Mouse (Mus musculus) liver, adult 2 months (tissue): Measurements from ENCODE around the gene Ahcy. TPM values are rescaled to one million over a fixed set of nuclear protein-coding genes. Genes with fewer than 3 reads are reported as not detected.

Source experiments
- DNase-seq: peaks from one replicate; pipeline ENCODE4 v3.0.0-alpha.2; 2011; ENCODE audit warnings: low read depth, low spot score; ENCODE audit errors: extremely low read depth
- H3K27ac ChIP-seq: fragments of 200-500 bp; replicated peaks from 2 replicates; pipeline ENCODE4 v1.5.1; 2012; ENCODE audit warnings: low read depth, mild to moderate bottlenecking, control low read depth, inconsistent platforms, low read length; ENCODE audit not compliant: insufficient read depth
- H3K27me3 ChIP-seq: fragments of 200-500 bp; 2 replicates; pipeline ENCODE4 v1.6.1; 2012; ENCODE audit warnings: mild to moderate bottlenecking, moderate library complexity, low read length, inconsistent platforms; ENCODE audit not compliant: control insufficient read depth, insufficient read depth
- H3K36me3 ChIP-seq: fragments of 200-500 bp; 2 replicates; pipeline ENCODE4 v1.6.1; 2012; ENCODE audit warnings: low read length, inconsistent platforms; ENCODE audit not compliant: control insufficient read depth, insufficient read depth
- H3K4me1 ChIP-seq: fragments of 200-500 bp; 2 replicates; pipeline ENCODE4 v1.6.1; 2011; ENCODE audit warnings: low read length; ENCODE audit not compliant: control insufficient read depth, insufficient read depth
- H3K4me3 ChIP-seq: fragments of 200-500 bp; 2 replicates; pipeline ENCODE4 v1.5.1; 2011; ENCODE audit warnings: low read depth, mild to moderate bottlenecking, control low read depth, low read length, moderate library complexity; ENCODE audit not compliant: insufficient read depth
- H3K79me2 ChIP-seq: fragments of 200-500 bp; 2 replicates; pipeline ENCODE4 v1.6.1; 2012; ENCODE audit warnings: inconsistent platforms, mild to moderate bottlenecking, low read length, moderate library complexity; ENCODE audit not compliant: control insufficient read depth, insufficient read depth
- H3K9ac ChIP-seq: fragments of 200-500 bp; 2 replicates; pipeline ENCODE4 v1.6.1; 2012; ENCODE audit warnings: low read depth, mild to moderate bottlenecking, control low read depth, inconsistent platforms, low read length
- CTCF ChIP-seq: fragments of 200-500 bp; IDR thresholded peaks from 2 replicates; pipeline ENCODE4 v1.5.1; 2011; ENCODE audit warnings: low read depth, low read length, control low read depth
- POLR2A ChIP-seq: fragments of 200-500 bp; IDR thresholded peaks from 2 replicates; pipeline ENCODE4 v1.6.1; 2011; ENCODE audit warnings: low read length, control low read depth; ENCODE audit not compliant: insufficient read depth; ENCODE audit errors: extremely low read depth
- WGBS: fragments of 180-500 bp; shearing (Covaris S2); methylation state at CpG from one replicate; pipeline ENCODE4 v1.1.7; 2018; 5-methylcytosine and 5-hydroxymethylcytosine counted together
- polyA plus RNA-seq: library from polyadenylated mRNA; depleted of rRNA; stranded (reverse); fragments of >200 nt; gene quantifications from 2 replicates; pipeline ENCODE4 v1.2.3, GENCODE M21; 2012; rRNA removed
- total RNA-seq: library from RNA; depleted of rRNA; stranded (reverse); fragments of >200 nt; gene quantifications from 2 replicates; pipeline ENCODE4 v1.2.3, GENCODE M21; 2014; rRNA removed

The Ahcy gene
- total and polyA plus RNA-seq, 2 experiments, result 1,364 to 1,859 TPM

DNA sequence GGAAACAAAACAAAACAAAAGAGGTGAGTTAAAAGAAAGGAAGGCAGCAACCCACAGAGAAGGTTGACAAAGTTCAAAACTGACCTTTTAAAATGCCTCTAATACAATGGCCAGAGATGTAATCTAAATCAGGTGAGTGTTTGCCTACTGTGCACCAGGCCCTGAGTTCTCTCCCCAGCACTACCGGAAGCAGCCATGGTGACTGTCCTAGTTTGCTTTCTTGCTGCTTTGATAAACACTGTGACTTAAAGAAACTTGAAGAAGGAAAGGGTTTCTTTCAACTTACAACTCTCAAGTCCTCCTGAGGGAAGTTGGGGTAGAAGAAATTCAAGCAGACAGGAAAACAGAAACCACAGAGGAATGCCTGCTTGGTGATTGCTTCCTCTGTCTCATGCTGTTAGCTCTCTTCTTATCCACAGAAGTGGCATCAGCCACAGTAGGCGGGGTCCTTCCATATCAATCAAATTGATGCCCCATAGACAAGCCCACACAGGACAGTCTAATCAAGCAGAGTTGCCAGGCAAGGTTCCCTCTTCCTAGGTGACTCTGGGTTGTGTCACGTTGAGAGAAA, 63.1 kb downstream of the Ahcy start:
- Histone ChIP-seq H3K4me3 (no peak overlapping the region), H3K4me1 (no peaks in the 10 kb centered on the region), H3K36me3 (no peaks in the 10 kb centered on the region), H3K79me2 (no peaks in the 10 kb centered on the region), H3K27ac (no peak overlapping the region), H3K9ac (no peak overlapping the region), H3K27me3 (no peaks in the 10 kb centered on the region)
- TF ChIP-seq POLR2A, result no peak
- no peak for TF ChIP-seq CTCF
- 81% methylated on average over 3 of the region's 3 CpGs for WGBS
- DNase-seq, result no peak

Other genes with a start within 250 kb of the Ahcy start
- gene Eif2s2, start 181.6 kb downstream of the Ahcy start, total RNA-seq, result 30.4 and 38.7 TPM in 2 replicates
- 7.8 and 8.1 TPM in 2 replicates for gene Eif2s2, start 181.6 kb downstream of the Ahcy start, polyA plus RNA-seq
- under 0.01 TPM in 1 of 2 replicates, not detected in the other for gene Gm14226, start 56.2 kb downstream of the Ahcy start, total RNA-seq
- 0.02 TPM in 1 of 2 replicates, not detected in the other for gene Gm14226, start 56.2 kb downstream of the Ahcy start, polyA plus RNA-seq
- 50.7 and 61.4 TPM in 2 replicates for gene Itch, start 59.0 kb upstream of the Ahcy start, total RNA-seq
- 5.9 and 6.1 TPM in 2 replicates for gene Itch, start 59.0 kb upstream of the Ahcy start, polyA plus RNA-seq
- 104 and 124 TPM in 2 replicates for gene Dynlrb1, start 162.0 kb upstream of the Ahcy start, total RNA-seq
- gene Dynlrb1, start 162.0 kb upstream of the Ahcy start, polyA plus RNA-seq, result 141 and 163 TPM in 2 replicates
- 26.8 and 31.8 TPM in 2 replicates for gene Map1lc3a, start 201.8 kb upstream of the Ahcy start, total RNA-seq
- gene Map1lc3a, start 201.8 kb upstream of the Ahcy start, polyA plus RNA-seq, result 87.2 and 125 TPM in 2 replicates